Mouse (Mus musculus): ENCODE measurements at regions not wholly inside any gene's neighbourhood (a gene's known extent, or its start where the extent isn't known, plus 50 kb on each side); places are given as distances from the start of the nearest gene placed in this dataset.

- TF ChIP-seq CTCF (IDR thresholded peaks at IDR 0.05; ENCODE audit: control insufficient read depth, insufficient read depth, insufficient replicate concordance, low read depth, low read length) (no peak), POLR2A (IDR thresholded peaks at IDR 0.05; ENCODE audit: control insufficient read depth, low read depth, low read length) (no peak)
These were observed 169.3 kb upstream of the Tyw5 start for GRCm38 (mm10) chr1:57576066-57576753.

Measured in testis, adult 2 months (tissue).